Mouse (Mus musculus): Measurements from ENCODE around the gene Irf6.

The Irf6 gene

GRCm38 (mm10) chr1:193153561-193153960 is 650 bp downstream of the Irf6 start:
- in situ Hi-C loops (cut with MboI, MseI) = no loop called here

GRCm38 (mm10) chr1:193156316-193157110 is 3.6 kb downstream of the Irf6 start:
- in situ Hi-C loops (cut with MboI, MseI) = no loop called here

GRCm38 (mm10) chr1:193157111-193157492 is 4.2 kb downstream of the Irf6 start:
- in situ Hi-C loops (cut with MboI, MseI) = no loop called here

GRCm38 (mm10) chr1:193159163-193159562 is 6.3 kb downstream of the Irf6 start:
- in situ Hi-C loops (cut with MboI, MseI) = no loop called here

GRCm38 (mm10) chr1:193159613-193160012 is 6.7 kb downstream of the Irf6 start:
- in situ Hi-C loops (cut with MboI, MseI) = no loop called here

- in situ Hi-C loops (cut with MboI, MseI) = no loop called here
Observed at GRCm38 (mm10) chr1:193160317-193161032, 7.6 kb downstream of the Irf6 start.

- in situ Hi-C loops (cut with MboI, MseI) = no loop called here
Observed at GRCm38 (mm10) chr1:193167746-193168145, 14.8 kb downstream of the Irf6 start, which contains the start of gene A130010J15Rik. Gene A130010J15Rik, plus strand, starts transcription at chr1:193168046.

- in situ Hi-C loops (cut with MboI, MseI) = no loop called here
Observed at GRCm38 (mm10) chr1:193169228-193169627, 16.3 kb downstream of the Irf6 start.

- in situ Hi-C loops (cut with MboI, MseI) = no loop called here
Observed at GRCm38 (mm10) chr1:193169856-193170255, 16.9 kb downstream of the Irf6 start.

- in situ Hi-C loops (cut with MboI, MseI) = no loop called here
Observed at GRCm38 (mm10) chr1:193172991-193173809, 20.3 kb downstream of the Irf6 start.

- in situ Hi-C loops (cut with MboI, MseI) = no loop called here
Observed at GRCm38 (mm10) chr1:193173810-193174129, 20.9 kb downstream of the Irf6 start.

GRCm38 (mm10) chr1:193174143-193174733 is 21.3 kb downstream of the Irf6 start:
- in situ Hi-C loops (cut with MboI, MseI) = no loop called here

- in situ Hi-C loops (cut with MboI, MseI) = no loop called here
Observed at GRCm38 (mm10) chr1:193181104-193181503, 28.2 kb downstream of the Irf6 start.

- in situ Hi-C loops (cut with MboI, MseI) = no loop called here
Observed at GRCm38 (mm10) chr1:193188257-193188656, 35.3 kb downstream of the Irf6 start.

- in situ Hi-C loops (cut with MboI, MseI) = no loop called here
Observed at GRCm38 (mm10) chr1:193189151-193189621, 36.3 kb downstream of the Irf6 start.

GRCm38 (mm10) chr1:193189771-193190170 is 36.9 kb downstream of the Irf6 start:
- in situ Hi-C loops (cut with MboI, MseI) = loop anchor here (5.0 to 10.0 kb wide), 2 partner anchors 57 to 415 kb away; partner anchors contain the start of genes Diexf and Hhat

GRCm38 (mm10) chr1:193191675-193192283 is 38.9 kb downstream of the Irf6 start:
- in situ Hi-C loops (cut with MboI, MseI) = loop anchor here (5.0 to 10.0 kb wide), 2 partner anchors 59 to 417 kb away; partner anchors contain the start of genes Diexf and Hhat

- in situ Hi-C loops (cut with MboI, MseI) = loop anchor here (5.0 to 10.0 kb wide), 2 partner anchors 62 to 420 kb away; partner anchors contain the start of genes Diexf and Hhat
Observed at GRCm38 (mm10) chr1:193194416-193195140, 41.7 kb downstream of the Irf6 start.

- in situ Hi-C loops (cut with MboI, MseI) = loop anchor here (10.0 kb wide), 1 partner anchor 420 kb away; the partner anchor contains the start of gene Hhat
Observed at GRCm38 (mm10) chr1:193195169-193195810, 42.4 kb downstream of the Irf6 start.

Measured in T-helper 2 cell (primary cell).